Mouse (Mus musculus): ENCODE data around the gene Msh4.

GRCm38 (mm10) chr3:153844030-153844429, 61.9 kb downstream of the Msh4 start, which contains the start of gene Asb17:
- TF ChIP-seq CTCF (IDR thresholded peaks at IDR 0.05; ENCODE audit: low read depth, low read length) (no peak), GATA1 (IDR thresholded peaks at IDR 0.05; ENCODE audit: borderline replicate concordance, low read length) (no peak), TAL1 (conservative IDR thresholded peaks at IDR 0.05; ENCODE audit: low read depth, low read length) (no peak), POLR2AphosphoS5 (IDR thresholded peaks at IDR 0.05; ENCODE audit: insufficient replicate concordance, low read depth, low read length) (no peak)
